Comparison of ENCODE assay signal across 8 mouse cellular contexts in genomic region chr12:98920194-98920991, GRCm38 (mm10). TPM values are rescaled to one million over a fixed set of nuclear protein-coding genes. Genes with fewer than 3 reads are reported as not detected.
A peak's percentile ranks its signal among the peaks of the same experiment; 100 is the strongest.
DNase-seq lines count a peak whose midpoint lies in the region; ATAC-seq and TF ChIP-seq lines count a peak whose summit lies in the region.

TSS of gene Ttc8 (plus strand) at chr12:98920574.

- ATAC-seq in lung, embryonic 15.5 days (ENCODE audit: borderline replicate concordance, extremely low read depth, low FRiP score, low TSS enrichment), result peak; percentile 99

- H3K4me1 ChIP-seq in hindbrain, embryonic 10.5 days (replicated peaks), result peaks cover 38% of the 10 kb centered on the region
- no peaks in the 10 kb centered on the region; the same call in 1 of the 2 replicates for H3K4me1 ChIP-seq in lung, embryonic 15.5 days
- peaks cover 3% of the 10 kb centered on the region; the same call in 1 of the 2 replicates for H3K4me1 ChIP-seq in thymus, adult 2 months (replicated peaks; ENCODE audit: control insufficient read depth, insufficient read depth, low read length)

- peak; percentile 93 for DNase-seq in NIH3T3 (ENCODE audit: low read depth)
- peak; percentile 92 to 93 for DNase-seq in cerebellum, postnatal 10 days
- peak; percentile 74 to 88 for DNase-seq in frontal cortex, adult 2 months (ENCODE audit: extremely low spot score in 1 of 2, low spot score in 1 of 2)
- DNase-seq in hindbrain, embryonic 10.5 days (ENCODE audit: low spot score), result peak; percentile 92
- DNase-seq in layer of hippocampus, adult 9-10 months (ENCODE audit: low spot score), result peak; percentile 83
- peak; percentile 75 for DNase-seq in ovary, adult 18-20 months (ENCODE audit: low spot score)
- peak; percentile 77 for DNase-seq in thymus, adult 2 months

- H3K4me3 ChIP-seq in hindbrain, embryonic 10.5 days, result peak within 1 kb of the TSS; percentile 77
- peak within 1 kb of the TSS; percentile 63 for H3K4me3 ChIP-seq in lung, embryonic 15.5 days
- H3K4me3 ChIP-seq in thymus, adult 2 months (ENCODE audit: control insufficient read depth, insufficient read depth, low read length), result peak within 1 kb of the TSS; percentile 49

- TF ChIP-seq POLR2A in thymus, adult 2 months (IDR thresholded peaks at IDR 0.05; ENCODE audit: control insufficient read depth, extremely low read depth, insufficient read depth, low read length, poor library complexity), result no peak

- peak within 1 kb of the TSS; percentile 83 for H3K4me2 ChIP-seq in lung, embryonic 15.5 days

- no peak for TF ChIP-seq CTCF in thymus, adult 2 months (IDR thresholded peaks at IDR 0.05; ENCODE audit: borderline replicate concordance, control insufficient read depth, extremely low read depth, insufficient read depth, low read length, poor library complexity)

- peak within 1 kb of the TSS; percentile 93 for H3K27ac ChIP-seq in hindbrain, embryonic 10.5 days
- peak within 1 kb of the TSS; percentile 60 for H3K27ac ChIP-seq in lung, embryonic 15.5 days
- H3K27ac ChIP-seq in thymus, adult 2 months (ENCODE audit: control insufficient read depth, insufficient read depth, low read length), result no peak within 1 kb of the TSS

- H3K9ac ChIP-seq in lung, embryonic 15.5 days, result peak within 1 kb of the TSS; percentile 67

- no peaks in the 10 kb centered on the region for H3K36me3 ChIP-seq in hindbrain, embryonic 10.5 days
- H3K36me3 ChIP-seq in lung, embryonic 15.5 days, result no peaks in the 10 kb centered on the region
- no peaks in the 10 kb centered on the region for H3K36me3 ChIP-seq in thymus, adult 2 months (ENCODE audit: control insufficient read depth, insufficient read depth, low read length)

- under 1% methylated on average over 35 of the region's 35 CpGs for WGBS in hindbrain, embryonic 10.5 days
- under 1% methylated on average over 35 of the region's 35 CpGs for WGBS in lung, embryonic 15.5 days
- 2% methylated on average over 35 of the region's 35 CpGs for WGBS in thymus, adult 2 months

- no peaks in the 10 kb centered on the region for H3K27me3 ChIP-seq in hindbrain, embryonic 10.5 days (ENCODE audit: insufficient read depth, poor library complexity, severe bottlenecking)
- H3K27me3 ChIP-seq in lung, embryonic 15.5 days, result 0 out of 2 replicates have a peak, but pooled peaks cover 4% of the 10 kb centered on the region
- no peaks in the 10 kb centered on the region for H3K27me3 ChIP-seq in thymus, adult 2 months (ENCODE audit: control insufficient read depth, insufficient read depth, low read length)

- H3K9me3 ChIP-seq in hindbrain, embryonic 10.5 days, result no peaks in the 10 kb centered on the region
- no peaks in the 10 kb centered on the region for H3K9me3 ChIP-seq in lung, embryonic 15.5 days

RNA-seq across cellular contexts. Expression of gene Ttc8, which starts in this region (rescaled TPM):
- polyA plus RNA-seq in frontal cortex, adult 2 months (2012; rRNA removed), result 69.4 and 83.6 TPM in 2 replicates
- polyA plus RNA-seq in hindbrain, embryonic 10.5 days (2016; fragmentation: Nextera tagmentation; extraction: Ambion mirVana), result 37.4 and 41.2 TPM in 2 replicates
- polyA plus RNA-seq in lung, embryonic 15.5 days (2015; fragmentation: Nextera tagmentation; extraction: Ambion mirVana), result 31.7 and 35.5 TPM in 2 replicates
- 5.5 and 6.6 TPM in 2 replicates for polyA plus RNA-seq in thymus, adult 2 months (2012; rRNA removed)
